Mouse (Mus musculus) layer of hippocampus, postnatal 14 days (tissue): ENCODE results near the gene Pald1. TPM values are rescaled to one million over a fixed set of nuclear protein-coding genes. Genes with fewer than 3 reads are reported as not detected.

Experiments
- DNase-seq, 2 experiments: peaks; one replicate each; pipeline ENCODE4 v3.0.0; 2021 to 2022; ENCODE audit warnings: low spot score in 2 of 2, mixed read lengths in 1 of 2
- total RNA-seq, 2 experiments: library from RNA; stranded (reverse); gene quantifications; 2 replicates each; pipeline ENCODE4 v1.2.3; 2021

Gene Pald1
- total RNA-seq, 2 experiments from 2014 or later: 16.5 to 22.1 TPM

- DNase-seq: no peak
These were observed 11.3 kb downstream of the Pald1 start for GRCm38 (mm10) chr10:61371884-61372584.

GRCm38 (mm10) chr10:61370273-61370979 lies 12.9 kb downstream of the Pald1 start:
- DNase-seq: no peak

GRCm38 (mm10) chr10:61369755-61370154 lies 13.6 kb downstream of the Pald1 start:
- no peak for DNase-seq

- DNase-seq: no peak
These were observed 17.4 kb downstream of the Pald1 start for GRCm38 (mm10) chr10:61365902-61366301.

DNA sequence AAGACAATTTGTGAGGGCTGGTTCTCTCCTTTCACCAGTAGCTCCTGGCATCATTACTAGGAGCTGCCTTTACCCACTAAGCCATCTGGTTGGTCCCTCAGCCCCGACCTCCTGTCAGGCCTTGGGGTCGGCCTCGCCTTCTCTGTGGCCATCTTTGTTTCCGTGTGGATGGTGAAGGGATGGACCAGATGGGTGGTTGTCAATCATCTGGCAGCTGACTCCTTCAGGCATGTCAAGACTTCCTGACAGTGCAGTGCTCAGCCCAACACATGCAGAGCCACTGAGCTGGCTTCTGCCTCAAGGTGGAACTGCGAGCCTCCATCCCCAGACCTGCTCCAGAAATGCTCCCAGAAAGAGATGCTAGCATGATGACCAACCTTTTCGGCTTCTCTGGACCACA lies 18.9 kb downstream of the Pald1 start:
- DNase-seq: no peak

DNA sequence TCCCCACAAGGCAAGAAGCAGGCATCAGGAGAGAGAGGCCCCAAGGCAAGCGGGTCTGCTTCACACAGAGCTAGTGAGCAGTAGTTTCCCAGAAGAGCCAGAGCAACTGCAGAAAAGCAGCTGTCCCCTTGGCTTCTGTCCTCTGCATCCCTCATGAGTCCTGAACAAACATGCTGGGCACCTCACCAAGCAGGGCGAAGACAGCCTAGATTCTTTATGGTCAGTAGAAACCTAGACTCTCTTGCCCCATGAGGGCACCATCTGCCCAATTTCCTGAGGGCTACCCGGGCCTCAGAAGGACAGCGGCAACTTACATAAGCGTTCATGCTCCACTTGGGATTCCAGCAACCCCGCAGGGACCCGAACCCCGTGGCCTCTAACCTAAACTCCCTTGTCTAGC lies 20.3 kb downstream of the Pald1 start:
- no peak for DNase-seq

DNA sequence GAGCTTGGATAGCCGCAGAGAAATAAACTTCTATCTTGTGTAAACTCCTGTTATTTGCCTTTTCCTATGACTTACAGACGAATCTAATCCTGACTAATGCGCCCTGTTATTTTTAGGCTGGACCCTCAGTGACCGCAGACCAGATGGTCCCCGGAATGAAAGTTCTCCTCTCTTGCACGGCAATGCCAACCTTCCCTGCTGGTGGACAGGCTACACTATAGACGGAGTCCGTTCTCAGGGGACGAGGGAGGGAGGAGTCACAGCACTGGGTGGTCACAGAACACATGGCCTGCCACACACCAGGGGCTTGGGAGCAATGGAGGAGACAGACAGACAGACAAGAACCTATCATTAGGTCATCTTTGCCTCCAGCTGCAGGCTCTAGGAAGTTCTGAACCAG lies 20.8 kb downstream of the Pald1 start:
- no peak for DNase-seq

GRCm38 (mm10) chr10:61360667-61361066 lies 22.7 kb downstream of the Pald1 start:
- no peak for DNase-seq

- no peak for DNase-seq
These were observed 23.9 kb downstream of the Pald1 start for GRCm38 (mm10) chr10:61359411-61359810.

DNA sequence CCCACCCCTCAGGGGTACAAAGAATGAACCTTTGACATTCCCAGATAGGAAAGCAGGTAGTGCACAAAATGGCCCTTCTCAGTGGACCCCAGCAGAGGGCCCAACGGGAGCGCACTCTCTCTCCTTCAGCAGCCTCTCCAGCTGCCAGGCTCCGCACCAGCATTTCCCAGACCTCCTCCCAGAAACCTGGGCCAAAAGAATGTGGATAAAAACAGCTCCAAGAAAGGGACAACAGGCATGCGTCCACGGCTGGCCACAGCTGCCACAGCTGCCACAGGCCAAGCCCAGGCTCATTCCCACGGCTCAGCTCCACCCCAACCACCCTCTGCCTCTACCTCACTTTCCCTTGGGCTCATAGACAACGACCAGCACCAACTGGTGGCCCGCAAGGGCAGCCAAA lies 25.7 kb downstream of the Pald1 start:
- no peak for DNase-seq

DNA sequence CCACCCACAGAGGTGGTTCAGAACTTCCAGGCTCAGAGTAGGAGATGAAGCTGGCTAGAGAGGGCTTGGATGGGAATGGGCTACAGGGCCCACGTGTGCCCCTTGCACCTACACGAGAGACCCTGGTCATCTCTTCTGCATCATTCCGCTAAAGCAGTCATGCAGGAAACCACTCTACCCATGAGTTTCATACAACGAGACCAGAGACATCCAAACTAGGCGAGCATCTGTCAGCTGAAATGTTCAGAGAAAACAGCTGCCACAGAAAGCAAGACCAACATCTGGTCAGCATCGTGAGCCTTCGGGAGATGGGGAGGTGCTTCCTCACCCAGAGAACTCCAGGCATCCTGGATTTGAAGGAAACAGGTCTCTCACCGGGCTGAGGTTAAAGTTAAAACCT lies 26.8 kb downstream of the Pald1 start:
- no peak for DNase-seq

DNA sequence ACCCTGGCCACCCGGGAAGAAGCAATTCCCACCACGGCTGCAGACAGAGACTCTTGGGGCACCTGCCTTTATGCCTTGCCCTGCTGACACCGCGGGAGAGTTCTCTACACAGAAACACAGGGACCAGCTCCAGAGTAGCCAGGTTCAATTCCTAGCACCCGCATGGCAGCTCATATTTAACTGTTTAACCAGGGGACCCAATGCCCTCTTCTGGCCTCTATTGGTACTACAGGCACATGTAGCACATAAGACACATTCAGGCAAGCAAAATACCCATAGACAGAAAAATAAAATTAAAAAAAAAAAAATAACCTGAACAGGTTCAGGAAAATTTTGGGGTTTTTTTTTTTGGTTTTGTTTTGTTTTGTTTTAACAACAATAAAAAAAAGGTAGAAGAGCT lies 27.2 kb downstream of the Pald1 start:
- DNase-seq: no peak

DNA sequence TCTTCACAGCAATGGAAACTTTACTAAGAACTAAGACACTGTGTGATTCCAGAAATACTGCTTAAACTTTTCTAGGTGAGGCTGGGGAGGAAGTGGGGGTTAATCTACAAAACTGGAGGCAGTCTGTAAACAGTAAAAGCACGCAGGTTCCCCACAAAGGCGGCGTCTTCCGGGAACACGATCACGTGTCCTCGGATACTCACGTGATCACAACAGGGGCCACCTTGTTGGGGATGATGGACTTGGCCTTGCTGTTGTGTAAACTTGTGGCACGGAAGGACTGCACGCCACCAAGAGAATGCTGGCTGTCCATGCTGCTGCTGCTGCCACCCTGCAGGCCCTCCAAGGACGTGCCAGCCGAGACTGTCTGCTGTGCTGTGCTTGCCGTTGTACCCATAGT lies 27.7 kb downstream of the Pald1 start:
- no peak for DNase-seq

GRCm38 (mm10) chr10:61351216-61351615 lies 32.1 kb downstream of the Pald1 start:
- no peak for DNase-seq

- DNase-seq: no peak
These were observed 37.0 kb downstream of the Pald1 start for GRCm38 (mm10) chr10:61346374-61346773.

GRCm38 (mm10) chr10:61345179-61345578 lies 38.2 kb downstream of the Pald1 start:
- DNase-seq: no peak

DNA sequence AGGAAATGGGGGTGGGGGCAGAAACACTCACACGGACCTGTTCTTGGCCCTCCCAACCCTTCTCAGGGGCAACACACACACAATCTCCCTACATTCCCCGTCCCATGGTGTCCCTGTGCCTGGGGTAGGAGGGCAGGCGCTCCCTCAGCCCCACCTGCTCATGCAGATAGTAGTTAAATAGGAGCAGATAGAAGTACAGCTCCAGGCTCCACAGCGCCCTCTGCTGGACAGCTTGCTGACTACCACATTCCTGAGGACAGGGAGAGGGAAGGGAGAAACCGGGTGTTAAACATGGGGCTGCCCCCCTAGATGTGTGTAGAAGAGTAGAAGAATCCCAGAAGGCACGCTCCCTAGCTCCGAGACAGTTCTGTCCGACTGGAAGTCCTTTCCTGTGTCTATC lies 39.4 kb downstream of the Pald1 start:
- peak; percentile 36 to 39 for DNase-seq

- DNase-seq: no peak
These were observed 40.6 kb downstream of the Pald1 start for GRCm38 (mm10) chr10:61342750-61343149.

GRCm38 (mm10) chr10:61341557-61341956 lies 41.8 kb downstream of the Pald1 start:
- peak; percentile 78 to 80 for DNase-seq

- no peak for DNase-seq
These were observed 42.3 kb downstream of the Pald1 start for GRCm38 (mm10) chr10:61341045-61341444.

- DNase-seq: no peak
These were observed 43.1 kb downstream of the Pald1 start for GRCm38 (mm10) chr10:61340247-61340646.

GRCm38 (mm10) chr10:61339216-61339615 lies 44.1 kb downstream of the Pald1 start:
- DNase-seq: no peak

DNA sequence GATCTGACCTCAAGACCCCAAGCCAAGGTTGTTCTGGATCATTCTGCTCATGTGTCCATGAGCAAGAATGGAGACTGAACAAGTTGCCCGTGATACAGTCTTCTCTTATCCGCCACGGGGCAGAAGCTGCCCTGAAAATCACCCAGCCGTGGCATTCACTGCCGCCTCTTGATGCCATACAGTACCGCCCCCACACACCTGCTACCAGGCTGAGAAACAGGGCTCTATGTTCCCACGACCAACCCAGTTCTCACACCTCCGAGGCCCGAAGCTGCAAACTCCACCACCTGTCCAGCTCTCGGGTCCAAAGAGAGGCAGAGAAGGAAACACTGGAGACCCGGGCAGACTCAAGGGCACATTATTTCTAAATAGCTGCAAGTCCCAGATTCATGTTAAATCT lies 45.7 kb downstream of the Pald1 start:
- DNase-seq: peak in 1 of 2 experiments; percentile 51
